Mouse (Mus musculus) hindbrain, embryonic 13.5 days (tissue): Measurements from ENCODE around the gene Inhbe. TPM values are rescaled to one million over a fixed set of nuclear protein-coding genes. Genes with fewer than 3 reads are reported as not detected.

Experiments used
- ATAC-seq: fragments of 200-750 bp; cut with Nextera tagmentation; 2 replicates; pipeline ENCODE4 v1.8.0; 2017; ENCODE audit warnings: moderate TSS enrichment; ENCODE audit not compliant: low FRiP score
- H3K27ac ChIP-seq: fragments of 300-500 bp; sonication (generic); 2 replicates; pipeline ENCODE4 v1.5.1; 2015; ENCODE audit warnings: inconsistent platforms, mild to moderate bottlenecking, moderate library complexity
- H3K27me3 ChIP-seq: fragments of 300-500 bp; sonication (generic); 2 replicates; pipeline ENCODE4 v1.6.1; 2015; ENCODE audit warnings: mild to moderate bottlenecking, inconsistent platforms
- H3K36me3 ChIP-seq: fragments of 300-500 bp; sonication (generic); 2 replicates; pipeline ENCODE4 v1.6.1; 2015; ENCODE audit warnings: mild to moderate bottlenecking, inconsistent platforms
- H3K4me1 ChIP-seq: fragments of 300-500 bp; sonication (generic); replicated peaks from 2 replicates; pipeline ENCODE4 v1.6.1; 2015; ENCODE audit warnings: inconsistent platforms
- H3K4me2 ChIP-seq: fragments of 300-500 bp; sonication (generic); 2 replicates; pipeline ENCODE4 v1.6.1; 2015; ENCODE audit warnings: inconsistent platforms, mild to moderate bottlenecking, moderate library complexity
- H3K4me3 ChIP-seq: fragments of 300-500 bp; sonication (generic); 2 replicates; pipeline ENCODE4 v1.5.1; 2015; ENCODE audit warnings: mild to moderate bottlenecking, inconsistent platforms
- H3K9ac ChIP-seq: fragments of 300-500 bp; sonication (generic); 2 replicates; pipeline ENCODE4 v1.6.1; 2015; ENCODE audit warnings: mild to moderate bottlenecking, inconsistent platforms
- H3K9me3 ChIP-seq: fragments of 300-500 bp; sonication (generic); 2 replicates; pipeline ENCODE4 v1.6.1; 2016; ENCODE audit warnings: inconsistent platforms
- WGBS: fragments of 180-500 bp; shearing (Covaris S2); methylation state at CpG from one replicate; pipeline ENCODE4 v1.1.7; 2015; 5-methylcytosine and 5-hydroxymethylcytosine counted together
- polyA plus RNA-seq: library from polyadenylated mRNA; unstranded; fragments of >200 nt; fragmentation: Nextera tagmentation; extraction: Ambion mirVana; gene quantifications from 2 replicates; pipeline ENCODE4 v1.2.1, GENCODE M21; 2015

Gene Inhbe
- polyA plus RNA-seq = not detected in 2 replicates

DNA sequence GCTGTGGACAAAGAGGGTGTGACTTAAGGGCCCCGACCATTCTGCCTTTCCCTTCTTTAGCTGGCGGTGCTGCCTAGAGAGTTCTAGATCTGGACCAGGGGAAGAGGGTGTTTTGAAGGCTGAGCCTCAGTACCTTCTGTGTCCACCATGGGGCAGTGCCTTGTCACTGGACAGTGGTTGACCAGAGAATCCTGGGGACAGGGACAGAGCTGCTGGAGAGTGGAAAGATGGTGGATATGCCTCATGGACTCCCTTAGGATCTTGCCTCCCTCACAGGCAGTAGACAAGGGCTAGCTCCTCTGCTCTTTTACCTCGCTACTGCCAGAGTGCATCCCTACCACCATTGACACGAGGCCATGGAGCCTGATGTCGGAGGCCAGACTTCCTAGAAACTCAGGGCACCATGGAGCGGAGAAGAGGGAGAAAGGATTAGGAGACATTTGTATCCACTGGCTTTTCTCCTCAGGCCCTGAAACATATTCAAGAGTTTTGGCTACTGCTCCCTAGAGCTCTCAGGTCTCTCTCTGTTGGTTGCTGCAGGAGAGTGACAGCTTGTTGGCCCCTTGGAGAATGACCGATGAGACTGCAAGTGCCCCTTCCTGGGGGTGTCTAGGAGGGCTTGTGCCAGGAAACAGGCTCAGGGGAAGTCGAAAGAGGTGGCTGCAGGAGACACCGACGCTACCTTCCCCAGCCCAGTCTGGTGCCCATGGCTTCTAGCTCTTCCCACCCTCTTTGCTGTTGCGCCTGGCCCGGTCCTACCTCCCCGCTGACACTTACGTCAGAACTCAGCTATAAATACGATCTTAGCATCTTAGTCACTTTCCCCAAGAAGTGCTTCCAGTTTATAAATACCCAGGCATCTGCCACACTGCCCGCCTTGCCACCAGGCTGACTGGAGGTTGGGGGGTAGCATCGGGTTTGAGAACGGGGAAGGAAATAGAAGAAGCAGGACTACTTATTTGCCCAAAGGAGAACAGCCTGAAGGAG, at the start of gene Inhbe:
Gene Inhbe, minus strand, starts transcription at position 503 of the 987 bp plus-strand sequence.
- ATAC-seq = no peak
- Histone ChIP-seq H3K4me2 (no peak within 1 kb of the TSS), H3K4me1 (0 out of 2 replicates have a peak, but pooled peaks cover 9% of the 10 kb centered on the region), H3K9me3 (no peaks in the 10 kb centered on the region), H3K27ac (no peak within 1 kb of the TSS), H3K36me3 (no peaks in the 10 kb centered on the region), H3K4me3 (no peak within 1 kb of the TSS), H3K9ac (no peak within 1 kb of the TSS), H3K27me3 (peaks cover 9% of the 10 kb centered on the region)
- WGBS = 88% methylated on average over 18 of the region's 18 CpGs

DNA sequence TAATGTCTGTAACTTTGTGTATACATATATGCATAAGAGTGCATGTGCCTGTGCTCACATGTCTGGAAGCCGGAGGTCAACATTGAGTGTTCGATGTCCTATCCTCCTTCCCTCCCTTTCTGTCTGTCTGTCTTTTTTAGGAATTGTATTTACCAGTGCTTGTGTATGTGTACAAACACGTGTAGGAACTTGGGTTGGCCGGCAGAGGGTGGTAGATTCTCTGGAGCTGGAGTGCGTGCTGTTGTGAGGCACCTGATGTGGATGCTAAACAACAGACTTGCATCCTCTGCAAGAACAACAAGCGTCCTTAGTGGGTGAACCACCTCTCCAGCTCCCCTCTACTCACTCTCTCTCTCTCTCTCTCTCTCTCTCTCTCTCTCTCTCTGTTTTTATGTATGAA, 37.6 kb upstream of the Inhbe start:
- ATAC-seq = no peak
- Histone ChIP-seq H3K36me3 (peaks cover 24% of the 10 kb centered on the region), H3K9ac (no peak overlapping the region), H3K27ac (no peak overlapping the region), H3K4me1 (no peaks in the 10 kb centered on the region), H3K4me2 (no peak overlapping the region), H3K9me3 (no peaks in the 10 kb centered on the region), H3K4me3 (no peak overlapping the region), H3K27me3 (no peaks in the 10 kb centered on the region)
- WGBS = 87% methylated on average over 6 of the region's 6 CpGs

DNA sequence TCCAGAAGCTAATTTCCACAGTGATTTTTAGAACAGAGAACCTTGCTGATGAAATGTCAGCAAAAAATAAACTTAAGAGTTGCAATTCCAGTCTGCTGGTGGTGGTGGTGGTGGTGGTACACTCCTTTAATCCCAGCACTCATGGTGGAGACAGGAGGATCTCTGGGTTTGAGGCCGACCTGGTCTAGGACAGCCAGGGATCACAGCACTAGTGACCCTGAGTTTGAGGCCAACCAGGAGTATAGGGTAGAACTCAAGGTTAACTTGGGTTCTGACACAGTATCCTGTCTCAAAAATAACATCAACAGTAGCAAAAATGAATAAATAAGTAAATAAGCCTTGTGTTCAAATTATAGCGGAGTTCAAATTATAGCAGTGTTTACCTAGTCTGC, 27.5 kb upstream of the Inhbe start:
- ATAC-seq = no peak

DNA sequence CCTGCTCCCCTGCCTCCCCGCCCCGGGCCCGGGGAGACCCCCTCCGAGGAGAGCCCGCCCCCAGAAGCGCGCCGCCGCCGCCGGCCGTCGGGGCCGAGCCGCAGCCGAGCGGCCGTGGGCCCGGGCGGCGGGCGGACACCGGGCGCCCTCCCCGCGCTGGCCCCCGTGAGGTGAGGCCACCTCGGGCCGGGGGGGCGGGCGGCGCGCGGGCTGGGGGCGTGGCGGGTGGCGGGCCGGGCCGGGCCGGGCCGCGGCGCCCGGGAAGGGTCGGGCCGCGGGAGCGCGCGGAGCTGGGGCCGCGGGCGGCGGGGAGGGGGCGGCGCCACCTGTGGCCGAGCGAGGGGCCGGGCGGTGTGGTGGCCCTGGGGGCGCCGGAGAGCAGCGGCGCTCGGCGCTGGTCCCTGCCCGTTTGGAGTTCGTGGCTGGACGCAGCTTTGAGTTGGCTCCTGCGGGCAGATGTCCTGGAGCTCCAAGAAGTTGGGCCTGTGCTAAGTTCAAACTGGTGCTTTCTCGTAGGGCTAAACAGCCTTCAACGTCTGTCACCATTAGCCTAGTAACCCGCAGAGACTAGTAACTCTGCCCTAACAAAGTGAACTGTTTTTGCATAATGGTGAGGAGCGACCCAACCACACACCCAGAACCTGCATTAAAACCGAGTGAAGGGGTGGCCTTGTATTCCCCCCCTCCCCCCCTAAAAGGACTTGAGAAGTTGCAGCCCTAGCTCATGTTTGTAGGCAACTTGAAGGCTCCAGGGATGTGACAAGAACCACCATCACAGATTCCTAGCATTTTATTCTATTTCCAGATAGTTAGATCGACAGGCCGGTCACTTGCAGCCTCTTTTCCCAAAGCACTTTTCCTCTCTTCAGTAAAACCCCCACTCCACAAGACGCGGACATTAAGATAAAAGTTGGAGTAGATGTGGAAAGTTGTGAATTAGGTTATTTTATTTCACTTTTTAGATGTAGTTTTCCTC, 26.8 kb upstream of the Inhbe start:
- no peaks in the 10 kb centered on the region for H3K27me3 ChIP-seq
- H3K36me3 ChIP-seq = no peaks in the 10 kb centered on the region
- H3K4me3 ChIP-seq = peak overlapping the region; percentile 75
- WGBS = 1% methylated on average over 71 of the region's 79 CpGs
- peak overlapping the region; percentile 95 for H3K27ac ChIP-seq
- peaks cover 21% of the 10 kb centered on the region for H3K4me1 ChIP-seq
- peak overlapping the region; percentile 82 for H3K9ac ChIP-seq
- no peaks in the 10 kb centered on the region for H3K9me3 ChIP-seq
- H3K4me2 ChIP-seq = peak overlapping the region; percentile 71
- ATAC-seq = peak; percentile 67

More for the DNA sequence above, 27.5 kb upstream of the Inhbe start:
- peak overlapping the region; percentile 75 for H3K4me3 ChIP-seq
- peak overlapping the region; percentile 71 for H3K4me2 ChIP-seq
- peak overlapping the region; percentile 82 for H3K9ac ChIP-seq
- no peak overlapping the region for H3K27ac ChIP-seq
- H3K27me3 ChIP-seq = no peaks in the 10 kb centered on the region
- H3K36me3 ChIP-seq = no peaks in the 10 kb centered on the region
- 58% methylated on average over 2 of the region's 2 CpGs for WGBS
- H3K4me1 ChIP-seq = peaks cover 21% of the 10 kb centered on the region
- H3K9me3 ChIP-seq = no peaks in the 10 kb centered on the region

DNA sequence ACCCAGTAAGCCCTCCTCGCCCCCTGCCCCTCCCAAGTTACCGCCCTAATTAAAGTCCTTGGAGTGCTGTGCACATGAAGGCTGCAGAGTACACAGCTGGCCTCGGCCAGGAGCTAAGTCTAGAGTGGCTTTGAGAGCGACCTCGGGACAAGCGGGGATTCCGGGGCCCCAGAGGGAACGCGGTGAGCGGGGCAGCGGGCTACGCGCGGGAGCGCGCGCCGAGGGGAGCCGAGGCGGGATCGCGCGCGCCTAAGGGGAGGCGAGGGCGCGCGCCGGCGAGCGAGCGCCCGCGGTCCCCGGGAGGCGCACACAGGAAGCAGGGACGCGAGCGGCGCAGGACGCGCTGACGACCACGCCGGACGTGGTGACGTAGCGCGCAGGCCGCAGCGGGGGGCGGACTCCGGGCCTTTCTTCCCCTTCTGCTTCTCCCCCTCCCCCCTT, 26.1 kb upstream of the Inhbe start, which contains the start of gene R3hdm2:
Gene R3hdm2, plus strand, starts transcription at position 77 of the 441 bp plus-strand sequence.
- Histone ChIP-seq H3K36me3 (no peaks in the 10 kb centered on the region), H3K4me2 (peak within 1 kb of the TSS; percentile 71), H3K27me3 (no peaks in the 10 kb centered on the region), H3K9me3 (no peaks in the 10 kb centered on the region), H3K4me1 (peaks cover 21% of the 10 kb centered on the region), H3K27ac (peak within 1 kb of the TSS; percentile 95), H3K4me3 (peak within 1 kb of the TSS; percentile 75), H3K9ac (peak within 1 kb of the TSS; percentile 82)
- under 1% methylated on average over 45 of the region's 53 CpGs for WGBS
- peak; percentile 96 for ATAC-seq

DNA sequence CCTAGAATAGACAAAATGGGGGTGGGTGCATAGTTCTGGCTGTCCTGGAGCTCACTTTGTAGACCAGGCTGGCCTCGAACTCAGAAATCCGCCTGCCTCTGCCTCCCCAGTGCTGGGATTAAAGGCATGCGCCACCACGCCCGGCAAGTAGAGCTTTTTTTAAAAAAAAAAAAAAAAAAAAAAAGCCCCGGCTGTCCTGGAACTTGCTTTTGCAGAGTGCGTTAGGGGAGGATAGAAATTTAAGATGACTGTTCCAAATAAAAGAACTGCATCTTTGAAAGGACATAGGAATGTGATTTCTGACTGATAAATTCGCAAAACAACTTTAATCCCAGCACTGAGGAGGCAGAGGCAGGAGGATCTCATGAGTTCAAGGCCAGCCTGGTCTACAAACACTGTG, 25.4 kb upstream of the Inhbe start:
- no peaks in the 10 kb centered on the region for H3K27me3 ChIP-seq
- WGBS = 92% methylated on average over 8 of the region's 8 CpGs
- H3K9ac ChIP-seq = peak overlapping the region; percentile 82; the same call in 1 of the 2 replicates
- no peaks in the 10 kb centered on the region for H3K9me3 ChIP-seq
- peak overlapping the region; percentile 62 for H3K4me2 ChIP-seq
- H3K36me3 ChIP-seq = no peaks in the 10 kb centered on the region
- peak overlapping the region; percentile 95 for H3K27ac ChIP-seq
- peaks cover 17% of the 10 kb centered on the region for H3K4me1 ChIP-seq
- peak overlapping the region; percentile 75 for H3K4me3 ChIP-seq
- ATAC-seq = no peak

DNA sequence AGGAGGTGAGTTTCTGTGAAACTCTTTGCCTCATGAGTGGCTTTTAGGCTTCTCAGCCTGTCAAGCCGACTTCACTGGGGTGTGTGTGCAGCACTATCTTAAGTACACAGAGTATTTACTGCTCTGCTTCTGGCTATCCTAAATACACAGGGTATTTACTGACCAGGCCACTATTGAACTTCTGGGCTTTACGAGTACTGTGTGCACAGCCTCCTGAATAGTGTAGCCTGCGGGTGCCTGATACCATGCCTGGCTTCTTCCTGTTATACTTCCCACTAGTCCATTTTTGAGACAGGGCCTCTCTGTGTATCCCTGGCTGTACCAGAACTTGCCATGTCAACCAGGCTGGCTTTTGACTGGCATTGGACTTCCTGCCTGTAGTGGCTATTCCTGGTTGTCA, 23.5 kb upstream of the Inhbe start:
- Histone ChIP-seq H3K27ac (no peak overlapping the region), H3K4me3 (no peak overlapping the region), H3K4me2 (no peak overlapping the region), H3K4me1 (peaks cover 12% of the 10 kb centered on the region), H3K27me3 (no peaks in the 10 kb centered on the region), H3K36me3 (no peaks in the 10 kb centered on the region), H3K9ac (no peak overlapping the region), H3K9me3 (no peaks in the 10 kb centered on the region)
- no peak for ATAC-seq
- WGBS = 79% methylated on average over 3 of the region's 3 CpGs

DNA sequence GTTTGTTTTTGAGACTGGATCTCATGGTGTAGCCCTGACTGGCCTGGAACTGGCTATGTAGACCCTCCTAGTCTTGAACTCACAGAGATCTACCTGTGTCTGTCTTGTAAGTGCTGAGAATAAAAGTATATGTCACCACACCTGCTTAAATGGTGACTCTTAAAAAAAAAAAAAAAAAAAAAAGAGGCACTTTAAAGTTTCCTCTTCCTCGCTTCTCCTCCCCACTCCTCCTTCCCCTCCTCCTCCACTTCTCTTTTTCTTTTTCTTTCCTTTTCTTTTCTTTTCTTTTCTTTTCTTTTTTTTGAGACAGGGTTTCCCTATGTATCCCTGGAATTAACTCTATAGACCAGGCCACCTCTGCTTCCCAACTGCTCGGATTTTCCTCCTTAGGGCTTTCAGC, 16.8 kb upstream of the Inhbe start:
- Histone ChIP-seq H3K27me3 (no peaks in the 10 kb centered on the region), H3K27ac (no peak overlapping the region), H3K4me3 (no peak overlapping the region), H3K9ac (no peak overlapping the region), H3K9me3 (no peaks in the 10 kb centered on the region), H3K36me3 (no peaks in the 10 kb centered on the region), H3K4me2 (no peak overlapping the region), H3K4me1 (no peaks in the 10 kb centered on the region)
- WGBS = 63% methylated on average over 2 of the region's 2 CpGs
- ATAC-seq = no peak

DNA sequence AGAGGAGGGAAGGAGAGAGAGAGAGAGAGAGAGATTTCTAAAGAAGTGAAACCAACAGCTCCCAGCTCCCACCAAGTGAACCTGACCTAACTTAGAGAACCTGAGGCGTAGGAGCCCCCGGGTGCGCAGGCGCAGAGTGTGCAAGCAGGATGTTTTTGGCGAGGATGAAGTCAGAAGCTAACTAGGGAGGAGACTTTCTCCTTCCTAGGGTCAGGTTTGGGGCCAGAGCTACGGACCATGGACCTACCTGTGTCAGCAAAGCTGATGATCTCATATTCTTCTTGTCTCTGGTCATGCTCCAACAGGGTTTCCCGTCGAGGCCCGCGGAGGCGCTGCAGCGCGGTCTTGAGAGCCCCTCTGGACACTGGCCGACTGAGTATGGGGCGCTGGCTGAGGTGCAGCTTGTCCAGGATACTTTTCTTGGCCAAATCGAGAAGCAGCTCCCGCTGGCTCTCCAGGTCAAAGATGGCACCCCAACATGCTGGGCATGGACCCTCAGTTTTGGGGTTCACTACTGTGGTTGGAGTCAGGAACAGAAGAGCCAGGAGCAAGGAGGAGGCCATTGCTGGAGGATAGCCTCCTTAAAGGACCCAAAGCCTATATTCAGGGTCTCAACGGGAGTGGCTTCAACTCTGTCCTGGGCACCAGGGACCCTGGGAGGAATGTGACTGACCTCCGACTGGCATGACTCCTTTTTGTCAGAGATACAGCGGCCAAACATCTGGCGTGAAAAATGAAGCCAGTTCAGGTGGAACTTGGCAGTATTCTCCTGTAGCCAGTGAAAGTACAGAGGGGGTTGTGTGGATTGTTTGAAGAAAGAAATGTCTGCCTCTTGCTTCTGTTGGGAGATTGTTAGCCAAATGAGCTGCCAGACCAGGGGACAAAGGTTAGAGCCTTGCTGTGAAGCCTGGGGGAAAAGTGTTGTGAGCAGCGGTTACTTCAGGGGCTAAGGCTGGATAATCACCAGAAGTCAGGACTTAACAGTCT, 15.9 kb upstream of the Inhbe start, which contains the start of gene Inhbc:
Gene Inhbc, minus strand, starts transcription at position 598 of the 987 bp plus-strand sequence.
- no peaks in the 10 kb centered on the region for H3K9me3 ChIP-seq
- no peak within 1 kb of the TSS for H3K4me2 ChIP-seq
- no peaks in the 10 kb centered on the region for H3K27me3 ChIP-seq
- ATAC-seq = no peak
- no peak within 1 kb of the TSS for H3K27ac ChIP-seq
- H3K4me1 ChIP-seq = no peaks in the 10 kb centered on the region
- H3K4me3 ChIP-seq = no peak within 1 kb of the TSS
- no peaks in the 10 kb centered on the region for H3K36me3 ChIP-seq
- no peak within 1 kb of the TSS for H3K9ac ChIP-seq
- 79% methylated on average over 22 of the region's 22 CpGs for WGBS

DNA sequence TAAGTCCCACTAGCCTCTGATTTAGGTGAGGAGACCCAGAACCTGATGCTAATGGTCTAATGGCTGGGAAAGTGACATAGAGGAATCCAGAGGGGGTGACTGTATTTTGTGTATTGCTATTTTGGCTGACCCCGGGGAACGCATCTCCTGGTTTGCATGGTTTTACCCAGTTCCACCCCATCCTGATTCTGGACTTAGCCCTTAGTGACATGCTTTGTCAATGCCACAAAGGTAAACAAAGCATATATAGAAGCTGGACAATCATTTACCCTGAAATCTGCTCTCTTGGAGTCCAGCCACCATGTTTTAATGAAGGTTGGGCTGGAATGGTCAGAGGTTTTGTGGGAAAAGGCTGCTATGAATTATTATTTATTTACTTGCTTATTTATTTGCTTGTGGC, 14.1 kb upstream of the Inhbe start:
- Histone ChIP-seq H3K27me3 (no peaks in the 10 kb centered on the region), H3K36me3 (no peaks in the 10 kb centered on the region), H3K4me1 (no peaks in the 10 kb centered on the region), H3K27ac (no peak overlapping the region), H3K4me2 (no peak overlapping the region), H3K9ac (no peak overlapping the region), H3K4me3 (no peak overlapping the region), H3K9me3 (no peaks in the 10 kb centered on the region)
- WGBS = 68% methylated on average over 2 of the region's 2 CpGs
- no peak for ATAC-seq

DNA sequence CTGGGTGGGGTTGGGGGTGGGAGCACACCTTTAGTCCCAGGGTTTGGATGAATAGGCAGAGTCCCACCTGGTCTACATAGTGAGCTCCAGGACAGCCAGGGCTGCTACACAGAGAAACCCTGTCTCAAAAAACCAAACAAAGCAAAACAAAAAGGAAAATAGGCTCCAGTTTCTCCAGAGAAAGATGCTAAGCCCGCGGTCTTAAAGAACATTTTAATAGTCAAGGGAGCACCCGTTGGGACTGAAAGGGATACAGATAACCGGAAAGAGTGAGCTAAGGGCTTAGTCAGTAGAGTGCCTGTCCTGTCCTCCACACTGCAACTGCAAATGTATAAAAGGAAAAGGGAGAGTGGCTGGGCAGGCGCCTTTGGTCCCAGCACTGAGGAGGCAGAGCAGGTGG, 12.9 kb upstream of the Inhbe start:
- Histone ChIP-seq H3K27ac (no peak overlapping the region), H3K27me3 (no peaks in the 10 kb centered on the region), H3K4me1 (no peaks in the 10 kb centered on the region), H3K9me3 (no peaks in the 10 kb centered on the region), H3K36me3 (no peaks in the 10 kb centered on the region), H3K4me3 (no peak overlapping the region), H3K9ac (no peak overlapping the region), H3K4me2 (no peak overlapping the region)
- no peak for ATAC-seq
- WGBS = 76% methylated on average over 5 of the region's 5 CpGs
